Mouse (Mus musculus) stomach, postnatal 0 days (tissue): ENCODE measurements around the gene Tmeff2.

Experiments
- CTCF ChIP-seq: IDR thresholded peaks from 2 replicates; pipeline ENCODE4 v1.5.1; 2016; ENCODE audit warnings: antibody characterized with exemption, low read depth, mild to moderate bottlenecking, moderate library complexity
- EP300 ChIP-seq: optimal IDR thresholded peaks from 2 replicates; pipeline ENCODE3; 2016; ENCODE audit warnings: antibody characterized with exemption

DNA sequence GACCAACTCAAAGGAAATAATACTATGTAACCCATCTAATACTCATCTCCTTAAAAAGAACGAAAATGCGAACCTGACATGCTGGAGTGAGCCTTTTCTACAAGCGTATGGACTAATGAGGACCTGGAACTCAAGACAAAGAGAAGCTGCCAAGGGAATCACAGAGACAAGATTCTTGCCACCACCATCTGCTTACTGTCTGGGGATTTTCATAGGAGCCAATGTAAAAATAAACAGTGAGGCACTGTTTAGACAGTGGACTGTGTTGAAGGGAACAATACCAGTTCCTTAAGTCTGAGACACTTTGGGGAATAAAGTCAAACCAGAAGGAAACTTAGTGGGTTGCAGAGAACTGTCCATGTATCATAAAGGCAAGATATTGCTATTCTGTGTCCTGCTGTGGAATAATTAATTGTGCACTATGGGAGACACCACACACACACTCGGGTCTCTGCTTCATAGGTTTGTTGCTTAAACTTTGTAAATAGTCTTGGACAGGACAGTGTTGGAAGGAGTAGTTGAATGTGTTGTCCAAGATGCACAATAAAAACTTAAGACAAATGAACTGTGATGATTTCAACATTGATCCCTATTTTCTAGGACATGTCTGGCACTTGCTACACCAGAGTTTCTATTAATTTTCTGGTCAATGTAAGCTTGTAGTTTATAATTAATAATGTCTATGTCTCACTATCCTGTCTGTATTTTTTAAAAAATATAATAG, 79.1 kb downstream of the Tmeff2 start:
- TF ChIP-seq CTCF (no peak), EP300 (no peak)
